Comparison of ENCODE assay signal across 23 mouse cellular contexts in genomic region chr11:108943741-108944140, GRCm38 (mm10). TPM values are rescaled to one million over a fixed set of nuclear protein-coding genes. Genes with fewer than 3 reads are reported as not detected.
DNase-seq lines count a peak whose midpoint lies in the region; ATAC-seq lines count a peak whose summit lies in the region.
"Had no signal": no experiment of that assay in that cellular context is flagged by ENCODE, and none has a peak within 500 bp of the region (broad histone marks: within the 10 kb centered on the region; RNA-seq: fewer than 3 reads in every experiment).

No protein-coding gene starts in this region.

- ATAC-seq in CD4-positive, CD25-positive, alpha-beta regulatory T cell, adult 4 months = no peak
- ATAC-seq in embryonic facial prominence, embryonic 12.5 days (ENCODE audit: insufficient number of reproducible peaks, insufficient read depth, low FRiP score, low TSS enrichment) = no peak
- ATAC-seq: forebrain, embryonic 14.5 days; hindbrain, embryonic 16.5 days; Patski had no signal

- H3K4me1 ChIP-seq in embryonic facial prominence, embryonic 12.5 days = peaks cover 31% of the 10 kb centered on the region
- peaks cover 36% of the 10 kb centered on the region for H3K4me1 ChIP-seq in embryonic facial prominence, embryonic 10.5 days

- H3K4me2 ChIP-seq in embryonic facial prominence, embryonic 12.5 days (replicated peaks) = no peak overlapping the region
- H3K4me2 ChIP-seq: hindbrain, embryonic 12.5 days had no signal

- 0 out of 2 replicates have a peak overlapping the region, but pooled peaks have one; percentile 17 for H3K27ac ChIP-seq in embryonic facial prominence, embryonic 12.5 days
- H3K27ac ChIP-seq in embryonic facial prominence, embryonic 10.5 days (replicated peaks) = no peak overlapping the region
- H3K27ac ChIP-seq: forebrain, embryonic 10.5 days; gastrocnemius, adult 2 months; hindbrain, embryonic 12.5 days had no signal

- WGBS in embryonic facial prominence, embryonic 12.5 days = 89% methylated on average over 10 of the region's 11 CpGs
- 82% methylated on average over 11 of the region's 11 CpGs for WGBS in embryonic facial prominence, embryonic 10.5 days

- no peak overlapping the region for H3K4me3 ChIP-seq in embryonic facial prominence, embryonic 12.5 days
- no peak overlapping the region for H3K4me3 ChIP-seq in embryonic facial prominence, embryonic 10.5 days
- H3K4me3 ChIP-seq: erythroblast, embryonic 14.5 days; forebrain, embryonic 10.5 days; gastrocnemius, adult 2 months; hindbrain, embryonic 12.5 days had no signal

- no peaks in the 10 kb centered on the region for H3K27me3 ChIP-seq in embryonic facial prominence, embryonic 12.5 days
- H3K27me3 ChIP-seq in embryonic facial prominence, embryonic 10.5 days (replicated peaks; ENCODE audit: low read depth, poor library complexity, severe bottlenecking) = 0 out of 2 replicates have a peak, but pooled peaks cover 4% of the 10 kb centered on the region
- H3K27me3 ChIP-seq: CH12.LX; hindbrain, embryonic 12.5 days; Patski had no signal

- peaks cover 84% of the 10 kb centered on the region for H3K36me3 ChIP-seq in embryonic facial prominence, embryonic 12.5 days
- H3K36me3 ChIP-seq in embryonic facial prominence, embryonic 10.5 days (replicated peaks) = peaks cover 99% of the 10 kb centered on the region

- peak; percentile 19 for DNase-seq in CD4-positive, CD25-positive, alpha-beta regulatory T cell, adult 2 months (ENCODE audit: low read depth, low spot score)
- no peak for DNase-seq in embryonic facial prominence, embryonic 10.5 days (ENCODE audit: low spot score)
- DNase-seq in right cerebral cortex, postnatal 14 days = peak; percentile 5
- DNase-seq in right cerebral cortex, postnatal 25 days = no peak
- no peak for DNase-seq in thymus, postnatal 0 days (ENCODE audit: low spot score)
- DNase-seq: B cell, adult 2 months; cerebellum, adult 11-12 months; cerebellum, adult 9-10 months; cerebellum, postnatal 25 days; gastrocnemius, adult 2 months; gastrocnemius, postnatal 25 days; heart, postnatal 10 days; heart, postnatal 4 days; kidney, adult 11 months had no signal

- no peak overlapping the region for H3K9ac ChIP-seq in embryonic facial prominence, embryonic 12.5 days
- H3K9ac ChIP-seq: hindbrain, embryonic 12.5 days had no signal

- H3K9me3 ChIP-seq in embryonic facial prominence, embryonic 12.5 days = no peaks in the 10 kb centered on the region
- H3K9me3 ChIP-seq in embryonic facial prominence, embryonic 10.5 days = no peaks in the 10 kb centered on the region
- H3K9me3 ChIP-seq: hindbrain, embryonic 12.5 days had no signal

RNA-seq across cellular contexts. Expression of gene Axin2, which starts 23.6 kb away (rescaled TPM):
- polyA plus RNA-seq in CD4-positive, CD25-positive, alpha-beta regulatory T cell, adult 4 months (2017; shearing (Covaris generic)) = 10 to 100 TPM in 1 of 2 experiments, 1 to 10 TPM in 1; 4.4 to 10.5 TPM
- 15.1 and 17.5 TPM in 2 replicates for polyA plus RNA-seq in embryonic facial prominence, embryonic 12.5 days (2016; fragmentation: Nextera tagmentation; extraction: Ambion mirVana)
- 12.7 and 15.3 TPM in 2 replicates for polyA plus RNA-seq in embryonic facial prominence, embryonic 10.5 days (2016; fragmentation: Nextera tagmentation; extraction: Ambion mirVana)
- polyA plus RNA-seq in thymus, postnatal 0 days (2015; fragmentation: Nextera tagmentation; extraction: Ambion mirVana) = 3.6 TPM in 2 replicates

Comparison
In these comparisons a context has a peak if more than half of its experiments do, and no peak if none do; other contexts are left out.
1. DNase-seq: peak in CD4-positive, CD25-positive, alpha-beta regulatory T cell, adult 2 months (single experiment) and right cerebral cortex, postnatal 14 days (single experiment); none in embryonic facial prominence, embryonic 10.5 days (single experiment), right cerebral cortex, postnatal 25 days (single experiment) and thymus, postnatal 0 days (single experiment).